Mouse (Mus musculus): Measurements from ENCODE around the gene Chrm1.
"Not testable (repeated sequence)": the region's sequence is repeated elsewhere in the genome, so short reads cannot be mapped to it uniquely, and the experiment has no call there.

Chrm1 gene

GRCm38 (mm10) chr19:8718357-8718756 is 54.8 kb downstream of the Chrm1 start:
- peak; percentile 60 to 68 for DNase-seq

- not testable (repeated sequence) for DNase-seq
Observed at GRCm38 (mm10) chr19:8719037-8719436, 55.4 kb downstream of the Chrm1 start.

- DNase-seq: no peak
Observed at GRCm38 (mm10) chr19:8721378-8721777, 57.8 kb downstream of the Chrm1 start.

GRCm38 (mm10) chr19:8722021-8722420 is 58.4 kb downstream of the Chrm1 start:
- DNase-seq: no peak

GRCm38 (mm10) chr19:8722559-8722906 is 58.9 kb downstream of the Chrm1 start:
- no peak for DNase-seq

GRCm38 (mm10) chr19:8722907-8723573 is 59.5 kb downstream of the Chrm1 start, which contains the start of gene Slc3a2:
Slc3a2 (minus strand) TSS chr19:8723369.
- DNase-seq: peak; percentile 96 to 98

- no peak for DNase-seq
Observed at GRCm38 (mm10) chr19:8723574-8724346, 60.2 kb downstream of the Chrm1 start.

- DNase-seq: no peak
Observed at GRCm38 (mm10) chr19:8724392-8724791, 60.8 kb downstream of the Chrm1 start.

- no peak for DNase-seq
Observed at GRCm38 (mm10) chr19:8725081-8725613, 61.6 kb downstream of the Chrm1 start.

- DNase-seq: no peak
Observed at GRCm38 (mm10) chr19:8726609-8727390, 63.2 kb downstream of the Chrm1 start.

- DNase-seq: no peak
Observed at GRCm38 (mm10) chr19:8727495-8728114, 64.0 kb downstream of the Chrm1 start.

GRCm38 (mm10) chr19:8728335-8729099 is 64.9 kb downstream of the Chrm1 start:
- DNase-seq: not testable (repeated sequence)
